Mouse (Mus musculus) forebrain, postnatal 0 days (tissue): ENCODE measurements at regions not wholly inside any gene's neighbourhood (a gene's known extent, or its start where the extent isn't known, plus 50 kb on each side); places are given as distances from the start of the nearest gene placed in this dataset.

Source experiments
- ATAC-seq: fragments of 200-750 bp; cut with Nextera tagmentation; 2 replicates; pipeline ENCODE4 v1.8.0; 2017; ENCODE audit warnings: mild to moderate bottlenecking, moderate library complexity
- DNase-seq: peaks from one replicate; pipeline ENCODE4 v3.0.0-alpha.2; 2015
- H3K27ac ChIP-seq: fragments of 300-500 bp; sonication (generic); 2 replicates; pipeline ENCODE4 v1.5.1; 2014; ENCODE audit warnings: low read depth, mild to moderate bottlenecking, antibody characterized with exemption, low read length, moderate library complexity, mixed read lengths
- H3K27me3 ChIP-seq: fragments of 300-500 bp; sonication (generic); 2 replicates; pipeline ENCODE4 v1.6.1; 2014; ENCODE audit warnings: mild to moderate bottlenecking, low read length, mixed read lengths; ENCODE audit not compliant: insufficient read depth
- H3K36me3 ChIP-seq: fragments of 300-500 bp; sonication (generic); 2 replicates; pipeline ENCODE4 v1.6.1; 2014; ENCODE audit warnings: mild to moderate bottlenecking, moderate library complexity; ENCODE audit not compliant: insufficient read depth
- H3K4me1 ChIP-seq: fragments of 300-500 bp; sonication (generic); 2 replicates; pipeline ENCODE4 v1.6.1; 2014; ENCODE audit warnings: antibody characterized with exemption; ENCODE audit not compliant: insufficient read depth
- H3K4me2 ChIP-seq: fragments of 300-500 bp; sonication (generic); 2 replicates; pipeline ENCODE4 v1.6.1; 2014; ENCODE audit warnings: low read depth, mild to moderate bottlenecking, moderate library complexity
- H3K4me3 ChIP-seq: fragments of 300-500 bp; sonication (generic); 2 replicates; pipeline ENCODE4 v1.5.1; 2014; ENCODE audit warnings: low read depth, low read length, mixed read lengths
- H3K9ac ChIP-seq: fragments of 300-500 bp; sonication (generic); 2 replicates; pipeline ENCODE4 v1.6.1; 2014; ENCODE audit warnings: mild to moderate bottlenecking
- H3K9me3 ChIP-seq: fragments of 300-500 bp; sonication (generic); 2 replicates; pipeline ENCODE4 v1.6.1; 2016; ENCODE audit warnings: low read length
- CTCF ChIP-seq: sonication (generic); IDR thresholded peaks from 2 replicates; pipeline ENCODE4 v1.5.1; 2016; ENCODE audit warnings: antibody characterized with exemption, control low read depth, low read depth
- WGBS: fragments of 180-500 bp; shearing (Covaris S2); extraction: QIAGEN DNeasy Blood & Tissue Kit; methylation state at CpG from one replicate; pipeline ENCODE4 v1.1.7; 2014; 5-methylcytosine and 5-hydroxymethylcytosine counted together

GRCm38 (mm10) chr7:37178256-37178655, 480.3 kb downstream of the Tshz3 start:
- ATAC-seq, result no peak
- no peak for TF ChIP-seq CTCF
- 72% methylated on average over 4 of the region's 4 CpGs for WGBS

GRCm38 (mm10) chr7:37179907-37180306, 482.0 kb downstream of the Tshz3 start:
- ATAC-seq (no peak), DNase-seq (peak; percentile 36)
- no peak for TF ChIP-seq CTCF
- Histone ChIP-seq H3K4me3 (no peak overlapping the region), H3K4me1 (peaks cover 10% of the 10 kb centered on the region; the same call in 1 of the 2 replicates), H3K9me3 (no peaks in the 10 kb centered on the region), H3K27ac (no peak overlapping the region), H3K4me2 (peak overlapping the region; percentile 31), H3K36me3 (no peaks in the 10 kb centered on the region), H3K9ac (0 out of 2 replicates have a peak overlapping the region, but pooled peaks have one; percentile 14), H3K27me3 (no peaks in the 10 kb centered on the region)
- 12% methylated on average over 10 of the region's 10 CpGs for WGBS

More at GRCm38 (mm10) chr7:37178256-37178655, 480.3 kb downstream of the Tshz3 start:
- Histone ChIP-seq H3K9ac (no peak overlapping the region), H3K27me3 (no peaks in the 10 kb centered on the region), H3K9me3 (no peaks in the 10 kb centered on the region), H3K36me3 (no peaks in the 10 kb centered on the region), H3K27ac (no peak overlapping the region), H3K4me1 (peaks cover 10% of the 10 kb centered on the region; the same call in 1 of the 2 replicates), H3K4me2 (no peak overlapping the region), H3K4me3 (no peak overlapping the region)
- no peak for DNase-seq

DNA sequence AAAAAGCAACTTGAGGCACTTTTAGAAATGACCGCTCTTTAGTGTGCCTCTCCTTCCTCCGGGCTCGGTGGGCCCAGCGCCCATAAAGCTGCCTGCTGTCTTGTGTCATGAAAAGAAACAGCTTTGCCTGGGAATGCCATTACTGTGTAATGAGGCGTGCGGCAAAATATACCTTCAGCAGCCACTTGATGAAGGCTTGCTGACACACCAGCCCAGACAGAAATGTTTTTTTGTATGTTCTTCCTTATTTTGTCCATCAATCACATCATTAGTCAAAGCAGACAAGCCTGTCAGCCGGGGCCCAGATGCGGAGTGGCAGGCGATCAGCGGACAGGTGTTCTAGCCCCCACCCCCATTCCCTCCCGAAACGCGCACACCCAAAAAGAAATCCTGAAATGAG, 482.5 kb downstream of the Tshz3 start:
- no peaks in the 10 kb centered on the region for H3K9me3 ChIP-seq
- TF ChIP-seq CTCF, result no peak
- H3K36me3 ChIP-seq, result no peaks in the 10 kb centered on the region
- 17% methylated on average over 13 of the region's 13 CpGs for WGBS
- H3K9ac ChIP-seq, result no peak overlapping the region
- H3K27me3 ChIP-seq, result no peaks in the 10 kb centered on the region
- peak overlapping the region; percentile 31; the same call in 1 of the 2 replicates for H3K4me2 ChIP-seq
- ATAC-seq (peak; percentile 43; the same call in 1 of the 2 replicates), DNase-seq (peak; percentile 29)
- H3K4me3 ChIP-seq, result no peak overlapping the region
- no peak overlapping the region for H3K27ac ChIP-seq
- H3K4me1 ChIP-seq, result peaks cover 10% of the 10 kb centered on the region; the same call in 1 of the 2 replicates

DNA sequence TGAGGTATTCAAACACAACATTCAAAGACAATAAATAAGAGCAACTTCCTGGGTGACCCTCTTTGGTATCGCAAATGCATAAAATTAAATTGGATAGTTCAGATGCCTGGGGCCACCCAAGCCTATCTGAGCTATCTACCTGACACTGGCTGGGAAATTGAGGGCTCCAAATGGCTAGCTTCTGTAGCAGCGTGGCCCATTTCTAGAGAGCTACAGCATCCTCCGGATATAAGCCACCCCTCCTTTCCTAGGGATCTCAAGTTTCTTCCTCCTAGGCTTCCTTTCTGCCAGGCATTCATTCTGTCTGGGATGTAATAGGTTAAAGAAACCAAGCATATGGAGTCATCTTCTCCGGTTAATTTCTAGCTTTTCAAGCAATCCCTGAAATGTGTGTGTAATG, 483.2 kb downstream of the Tshz3 start:
- H3K4me2 ChIP-seq, result no peak overlapping the region
- H3K4me3 ChIP-seq, result no peak overlapping the region
- H3K9me3 ChIP-seq, result no peaks in the 10 kb centered on the region
- H3K4me1 ChIP-seq, result peaks cover 10% of the 10 kb centered on the region; the same call in 1 of the 2 replicates
- H3K27me3 ChIP-seq, result no peaks in the 10 kb centered on the region
- H3K27ac ChIP-seq, result no peak overlapping the region
- ATAC-seq, result no peak
- no peak for DNase-seq
- no peaks in the 10 kb centered on the region for H3K36me3 ChIP-seq
- TF ChIP-seq CTCF, result no peak
- H3K9ac ChIP-seq, result no peak overlapping the region
- WGBS, result 61% methylated on average over 4 of the region's 4 CpGs

DNA sequence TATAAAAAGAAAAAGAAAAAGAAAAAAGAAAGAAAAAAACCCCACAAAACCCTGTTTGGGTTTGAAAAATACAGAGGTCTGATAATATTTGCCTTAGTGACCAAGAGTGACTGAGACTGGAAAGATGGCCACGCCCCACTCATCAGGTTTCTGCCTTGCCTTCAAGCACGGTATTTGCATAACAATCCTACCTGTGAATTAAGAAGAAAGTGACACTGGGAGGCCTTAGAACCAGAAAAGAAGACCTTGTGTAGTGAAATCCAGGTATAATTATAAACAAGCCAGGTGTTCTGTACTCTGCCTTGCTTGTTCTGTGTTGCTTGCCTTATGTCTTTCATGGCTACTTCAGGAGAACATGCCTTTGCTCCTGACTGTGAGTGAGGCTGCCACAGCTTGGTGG, 494.6 kb downstream of the Tshz3 start:
- DNase-seq, result no peak
- WGBS, result 27% methylated on average over 2 of the region's 2 CpGs
- no peaks in the 10 kb centered on the region for H3K27me3 ChIP-seq

DNA sequence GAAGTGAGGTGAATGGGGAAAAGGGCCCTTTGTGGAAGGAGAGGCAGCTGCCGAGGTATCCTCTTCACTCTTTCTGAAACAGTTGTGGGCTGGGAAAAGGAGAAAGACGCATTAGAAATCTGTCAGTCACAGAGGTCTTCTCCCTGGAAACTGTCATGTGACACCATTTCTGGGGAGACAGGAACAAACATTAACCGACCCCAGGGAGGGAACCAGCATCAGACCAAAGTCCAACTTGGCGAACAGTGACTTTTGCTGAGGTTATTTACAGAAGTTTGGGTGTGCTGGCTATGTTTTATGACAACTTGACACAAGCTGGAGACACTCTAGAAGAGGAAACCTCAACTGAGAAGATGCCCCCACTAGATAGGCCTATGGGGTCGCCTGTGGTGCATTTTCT, 506.9 kb downstream of the Tshz3 start:
- Histone ChIP-seq H3K4me3 (no peak overlapping the region), H3K36me3 (no peaks in the 10 kb centered on the region), H3K4me2 (no peak overlapping the region), H3K27me3 (no peaks in the 10 kb centered on the region), H3K9me3 (no peaks in the 10 kb centered on the region), H3K9ac (no peak overlapping the region), H3K4me1 (no peaks in the 10 kb centered on the region), H3K27ac (no peak overlapping the region)
- WGBS, result 78% methylated on average over 5 of the region's 5 CpGs
- DNase-seq (no peak), ATAC-seq (no peak)
- TF ChIP-seq CTCF, result no peak

More for the DNA sequence above, 494.6 kb downstream of the Tshz3 start:
- no peaks in the 10 kb centered on the region for H3K4me1 ChIP-seq
- H3K9me3 ChIP-seq, result no peaks in the 10 kb centered on the region
- H3K4me2 ChIP-seq, result no peak overlapping the region
- no peak overlapping the region for H3K4me3 ChIP-seq
- no peak for TF ChIP-seq CTCF
- no peaks in the 10 kb centered on the region for H3K36me3 ChIP-seq
- H3K9ac ChIP-seq, result no peak overlapping the region
- H3K27ac ChIP-seq, result no peak overlapping the region
- ATAC-seq, result no peak

DNA sequence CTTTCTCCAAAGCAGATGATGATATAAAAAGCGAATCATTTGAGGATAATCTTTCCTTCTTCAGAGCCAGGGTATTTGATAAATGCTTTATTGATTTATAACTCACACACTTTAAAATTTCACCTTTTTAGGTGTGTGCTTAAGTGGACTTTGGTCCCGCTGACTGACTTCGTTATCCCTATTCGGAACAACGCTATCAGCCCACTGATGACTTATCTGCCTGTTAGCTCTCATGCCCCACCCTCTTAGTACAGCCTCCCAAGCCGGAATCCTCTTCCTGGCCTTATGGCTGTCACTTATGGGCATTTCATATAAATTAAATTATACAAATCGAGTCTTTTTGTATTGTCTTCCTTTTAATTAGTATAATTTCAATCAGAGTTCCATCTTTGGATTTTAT, 510.4 kb downstream of the Tshz3 start:
- WGBS, result 87% methylated on average over 7 of the region's 7 CpGs
- no peak overlapping the region for H3K4me3 ChIP-seq
- TF ChIP-seq CTCF, result no peak
- no peaks in the 10 kb centered on the region for H3K36me3 ChIP-seq
- no peaks in the 10 kb centered on the region for H3K4me1 ChIP-seq
- H3K27me3 ChIP-seq, result no peaks in the 10 kb centered on the region
- H3K9ac ChIP-seq, result no peak overlapping the region
- no peak for DNase-seq
- H3K4me2 ChIP-seq, result no peak overlapping the region
- H3K9me3 ChIP-seq, result no peaks in the 10 kb centered on the region
- H3K27ac ChIP-seq, result no peak overlapping the region
- no peak for ATAC-seq
